Mouse (Mus musculus): ENCODE measurements around the gene Hjurp. TPM values are rescaled to one million over a fixed set of nuclear protein-coding genes. Genes with fewer than 3 reads are reported as not detected.

Gene Hjurp
- total RNA-seq, 2 experiments from 2014 or later: 14.5 to 14.6 TPM

- no peak for DNase-seq (ENCODE audit: low spot score)
- intact Hi-C loops (cut with DNase I): no loop called here
Measured at GRCm38 (mm10) chr1:88213766-88214461, 63.5 kb downstream of the Hjurp start.

GRCm38 (mm10) chr1:88213061-88213460, 64.4 kb downstream of the Hjurp start:
- no peak for DNase-seq (ENCODE audit: low spot score)
- intact Hi-C loops (cut with DNase I): no loop called here

Other genes starting within 250 kb of the Hjurp start
- not detected for gene Ugt1a10, start 222.2 kb downstream of the Hjurp start, total RNA-seq (2021)
- not detected for gene Ugt1a9, start 206.8 kb downstream of the Hjurp start, total RNA-seq (2021)
- not detected for gene Ugt1a8, start 189.8 kb downstream of the Hjurp start, total RNA-seq (2021)
- gene Ugt1a7c, start 182.6 kb downstream of the Hjurp start, total RNA-seq (2021): 1 to 10 TPM in 1 of 2 experiments, under 1 TPM in 1; 0.96 to 1.3 TPM
- gene Ugt1a6b, start 174.4 kb downstream of the Hjurp start, total RNA-seq (2021): under 1 TPM; 0.57 to 0.67 TPM
- 1 to 10 TPM; 2.6 to 3.4 TPM for gene Ugt1a6a, start 142.8 kb downstream of the Hjurp start, total RNA-seq (2021)
- under 1 TPM in 1 of 2 experiments, not detected in 1; 0.64 TPM for gene Ugt1a5, start 111.6 kb downstream of the Hjurp start, total RNA-seq (2021)
- not detected for gene Ugt1a2, start 77.0 kb downstream of the Hjurp start, total RNA-seq (2021)
- under 1 TPM; 0.42 TPM for gene Dnajb3, start 71.9 kb downstream of the Hjurp start, total RNA-seq (2021)
- gene Ugt1a1, start 65.7 kb downstream of the Hjurp start, total RNA-seq (2021): not detected
- under 1 TPM; 0.28 to 0.42 TPM for gene Mroh2a, start 50.6 kb downstream of the Hjurp start, total RNA-seq (2021)
- gene Trpm8, start within 50 bp of the Hjurp start, total RNA-seq (2021): not detected
- gene Spp2, start 129.3 kb upstream of the Hjurp start, total RNA-seq (2021): not detected
- not detected for gene Glrp1, start 232.4 kb upstream of the Hjurp start, total RNA-seq (2021)